Mouse (Mus musculus): ENCODE results near the gene Gbp2. TPM values are rescaled to one million over a fixed set of nuclear protein-coding genes. Genes with fewer than 3 reads are reported as not detected.
A peak's percentile ranks its signal among the peaks of the same experiment; 100 is the strongest.
"Not testable (repeated sequence)": the region's sequence is repeated elsewhere in the genome, so short reads cannot be mapped to it uniquely, and the experiment has no call there.

Gbp2 gene
- polyA plus RNA-seq, 1 experiment from 2014 or later, result 0.16 TPM

- no peak for DNase-seq (ENCODE audit: low spot score)
- WGBS, result 55% methylated on average over 3 of the region's 3 CpGs
Observed at GRCm38 (mm10) chr3:142620956-142621562, 657 bp downstream of the Gbp2 start.

GRCm38 (mm10) chr3:142630385-142630784 is 10.0 kb downstream of the Gbp2 start:
- Histone ChIP-seq H3K27me3 (ENCODE audit: low read depth, poor library complexity, severe bottlenecking) (no peaks in the 10 kb centered on the region), H3K4me3 (no peak overlapping the region), H3K36me3 (no peaks in the 10 kb centered on the region), H3K27ac (no peak overlapping the region), H3K4me1 (no peaks in the 10 kb centered on the region), H3K9me3 (replicated peaks) (no peaks in the 10 kb centered on the region)
- no peak for DNase-seq (ENCODE audit: low spot score)
- 74% methylated on average over 8 of the region's 8 CpGs for WGBS

More at GRCm38 (mm10) chr3:142620956-142621562, 657 bp downstream of the Gbp2 start:
- Histone ChIP-seq H3K9me3 (replicated peaks) (no peaks in the 10 kb centered on the region), H3K27ac (no peak overlapping the region), H3K4me3 (no peak overlapping the region), H3K4me1 (no peaks in the 10 kb centered on the region), H3K27me3 (ENCODE audit: low read depth, poor library complexity, severe bottlenecking) (no peaks in the 10 kb centered on the region), H3K36me3 (no peaks in the 10 kb centered on the region)

- WGBS, result 5% methylated on average over 9 of the region's 9 CpGs
- Histone ChIP-seq H3K27ac (no peak overlapping the region), H3K36me3 (no peaks in the 10 kb centered on the region), H3K27me3 (ENCODE audit: low read depth, poor library complexity, severe bottlenecking) (no peaks in the 10 kb centered on the region), H3K9me3 (replicated peaks) (no peaks in the 10 kb centered on the region), H3K4me1 (no peaks in the 10 kb centered on the region), H3K4me3 (no peak overlapping the region)
- peak; percentile 82 for DNase-seq (ENCODE audit: low spot score)
Observed at GRCm38 (mm10) chr3:142640201-142640600, 19.8 kb downstream of the Gbp2 start.

GRCm38 (mm10) chr3:142645949-142646348 is 25.5 kb downstream of the Gbp2 start:
- H3K9me3 ChIP-seq (replicated peaks); H3K36me3 ChIP-seq; H3K4me1 ChIP-seq; H3K27me3 ChIP-seq (ENCODE audit: low read depth, poor library complexity, severe bottlenecking); H3K4me3 ChIP-seq; H3K27ac ChIP-seq: not testable (repeated sequence)
- WGBS, result 21% methylated on average over 2 of the region's 2 CpGs
- DNase-seq (ENCODE audit: low spot score), result peak; percentile 58

- H3K27me3 ChIP-seq (ENCODE audit: low read depth, poor library complexity, severe bottlenecking); H3K4me3 ChIP-seq; H3K4me1 ChIP-seq; DNase-seq (ENCODE audit: low spot score); H3K27ac ChIP-seq; H3K36me3 ChIP-seq; H3K9me3 ChIP-seq (replicated peaks): not testable (repeated sequence)
- 66% methylated on average over 7 of the region's 7 CpGs for WGBS
Observed at GRCm38 (mm10) chr3:142647836-142648235, 27.4 kb downstream of the Gbp2 start.

GRCm38 (mm10) chr3:142650205-142650604 is 29.8 kb downstream of the Gbp2 start:
- DNase-seq (ENCODE audit: low spot score), result no peak
- no peaks in the 10 kb centered on the region for H3K9me3 ChIP-seq (replicated peaks)
- H3K27me3 ChIP-seq (ENCODE audit: low read depth, poor library complexity, severe bottlenecking), result no peaks in the 10 kb centered on the region
- WGBS, result 18% methylated on average over 2 of the region's 2 CpGs
- H3K4me1 ChIP-seq, result no peaks in the 10 kb centered on the region
- no peaks in the 10 kb centered on the region for H3K36me3 ChIP-seq
- H3K4me3 ChIP-seq, result no peak overlapping the region
- H3K27ac ChIP-seq, result no peak overlapping the region

- DNase-seq (ENCODE audit: low spot score), result no peak
- Histone ChIP-seq H3K27me3 (ENCODE audit: low read depth, poor library complexity, severe bottlenecking) (no peaks in the 10 kb centered on the region), H3K36me3 (no peaks in the 10 kb centered on the region), H3K4me3 (no peak overlapping the region), H3K9me3 (replicated peaks) (no peaks in the 10 kb centered on the region), H3K27ac (no peak overlapping the region), H3K4me1 (no peaks in the 10 kb centered on the region)
- WGBS, result 90% methylated on average over 8 of the region's 8 CpGs
Observed at GRCm38 (mm10) chr3:142664723-142665122, 44.3 kb downstream of the Gbp2 start.

GRCm38 (mm10) chr3:142674607-142675006 is 54.2 kb downstream of the Gbp2 start:
- 81% methylated on average over 1 of the region's 1 CpGs for WGBS
- no peak overlapping the region for H3K27ac ChIP-seq
- no peak overlapping the region for H3K4me3 ChIP-seq
- no peaks in the 10 kb centered on the region for H3K4me1 ChIP-seq
- no peak for DNase-seq (ENCODE audit: low spot score)
- no peaks in the 10 kb centered on the region for H3K9me3 ChIP-seq (replicated peaks)
- H3K27me3 ChIP-seq (ENCODE audit: low read depth, poor library complexity, severe bottlenecking), result no peaks in the 10 kb centered on the region
- H3K36me3 ChIP-seq, result no peaks in the 10 kb centered on the region

Small RNAs within 50 kb of the gene (microRNA-seq; reads per million reads assigned to microRNA genes)
- gene Mir6381, result not detected

Other genes with a start within 250 kb of the Gbp2 start
- gene Pdlim5, start 224.9 kb upstream of the Gbp2 start, polyA plus RNA-seq (2016; fragmentation: Nextera tagmentation; extraction: Ambion mirVana), result 11.9 and 14.1 TPM in 2 replicates
- 0.04 TPM in 1 of 2 replicates, not detected in the other for gene Gbp5, start 126.6 kb upstream of the Gbp2 start, polyA plus RNA-seq (2016; fragmentation: Nextera tagmentation; extraction: Ambion mirVana)
- gene Gbp7, start 90.3 kb upstream of the Gbp2 start, polyA plus RNA-seq (2016; fragmentation: Nextera tagmentation; extraction: Ambion mirVana), result 0.72 and 1.4 TPM in 2 replicates
- gene Gbp3, start 60.6 kb upstream of the Gbp2 start, polyA plus RNA-seq (2016; fragmentation: Nextera tagmentation; extraction: Ambion mirVana), result 0.15 and 0.31 TPM in 2 replicates
- gene Gbp2b, start 25.8 kb upstream of the Gbp2 start, polyA plus RNA-seq (2016; fragmentation: Nextera tagmentation; extraction: Ambion mirVana), result not detected in 2 replicates
- 11.2 and 13.1 TPM in 2 replicates for gene Kyat3, start 80.4 kb downstream of the Gbp2 start, polyA plus RNA-seq (2016; fragmentation: Nextera tagmentation; extraction: Ambion mirVana)
- gene Gtf2b, start 144.4 kb downstream of the Gbp2 start, polyA plus RNA-seq (2016; fragmentation: Nextera tagmentation; extraction: Ambion mirVana), result 88.7 and 95.4 TPM in 2 replicates